Mouse (Mus musculus) small intestine, adult 2 months (tissue): ENCODE measurements at regions not wholly inside any gene's neighbourhood (a gene's known extent, or its start where the extent isn't known, plus 50 kb on each side); places are given as distances from the start of the nearest gene placed in this dataset.
A peak's percentile ranks its signal among the peaks of the same experiment; 100 is the strongest.

ENCODE experiments used
- CTCF ChIP-seq: fragments of 200-500 bp; IDR thresholded peaks from 2 replicates; pipeline ENCODE4 v1.5.1; 2012; ENCODE audit warnings: low read depth, mild to moderate bottlenecking, control low read depth, inconsistent platforms, low read length, moderate library complexity, mixed read lengths; ENCODE audit not compliant: insufficient replicate concordance, insufficient read length; ENCODE audit errors: extremely low read depth
- POLR2A ChIP-seq: fragments of 200-500 bp; IDR thresholded peaks from 2 replicates; pipeline ENCODE4 v1.6.1; 2012; ENCODE audit warnings: low read depth, mild to moderate bottlenecking, control low read depth, inconsistent platforms, low read length, moderate library complexity

DNA sequence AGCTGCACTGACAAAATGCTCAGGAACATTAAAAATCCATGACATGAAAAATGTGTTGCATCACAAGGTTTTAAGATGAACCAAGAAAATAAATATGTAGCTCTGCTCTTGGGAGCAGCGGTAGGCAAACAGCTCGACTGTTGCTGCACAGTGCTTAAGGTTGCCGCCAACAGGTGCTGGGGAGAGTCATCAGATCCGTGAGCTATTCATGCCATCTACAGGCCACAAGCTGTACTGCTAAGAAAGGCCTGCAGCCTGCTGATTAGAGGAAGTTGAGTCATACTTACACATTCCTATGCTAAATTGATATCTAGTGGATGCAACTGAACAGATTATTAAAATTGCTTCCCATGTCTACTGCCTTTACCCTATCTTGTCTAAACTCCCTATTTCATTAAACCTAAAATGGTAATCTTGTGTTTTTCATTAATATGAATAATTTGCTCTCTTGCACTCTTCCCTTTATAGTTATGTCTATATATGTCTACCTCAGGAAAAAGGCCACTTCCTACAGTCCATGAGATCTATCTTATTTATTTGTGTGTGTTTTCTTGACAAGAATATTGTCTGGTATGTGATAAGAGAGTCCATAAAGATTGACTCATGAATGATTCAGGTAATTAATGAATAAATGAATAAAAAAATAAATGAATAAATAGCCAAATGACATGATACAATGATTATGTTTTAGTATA, 754.9 kb downstream of the Rab28 start:
- TF ChIP-seq CTCF (peak; percentile 37; the same call in 1 of the 2 replicates), POLR2A (no peak)
